15 mouse cellular contexts compared by ENCODE assay signal in genomic region chr17:28809175-28809831, GRCm38 (mm10). TPM values are rescaled to one million over a fixed set of nuclear protein-coding genes. Genes with fewer than 3 reads are reported as not detected.
DNase-seq lines count a peak whose midpoint lies in the region; ATAC-seq lines count a peak whose summit lies in the region.
"Had no signal": no experiment of that assay in that cellular context is flagged by ENCODE, and none has a peak within 500 bp of the region (broad histone marks: within the 10 kb centered on the region; RNA-seq: fewer than 3 reads in every experiment).

No protein-coding gene starts in this region.

- H3K4me3 ChIP-seq in kidney, embryonic 15.5 days (replicated peaks) = no peak overlapping the region
- H3K4me3 ChIP-seq in kidney, embryonic 16.5 days (ENCODE audit: low read length) = no peak overlapping the region
- H3K4me3 ChIP-seq in intestine, embryonic 15.5 days (replicated peaks) = no peak overlapping the region
- peak overlapping the region; percentile 23 for H3K4me3 ChIP-seq in liver, embryonic 16.5 days (ENCODE audit: low read depth, low read length)
- H3K4me3 ChIP-seq in midbrain, embryonic 10.5 days = no peak overlapping the region
- H3K4me3 ChIP-seq: heart, embryonic 15.5 days; lung, embryonic 15.5 days had no signal

- H3K4me1 ChIP-seq in kidney, embryonic 15.5 days = no peaks in the 10 kb centered on the region
- H3K4me1 ChIP-seq in kidney, embryonic 16.5 days (ENCODE audit: insufficient read depth, low read length) = no peaks in the 10 kb centered on the region
- H3K4me1 ChIP-seq in intestine, embryonic 15.5 days (replicated peaks) = peaks cover 9% of the 10 kb centered on the region; the same call in 1 of the 2 replicates
- H3K4me1 ChIP-seq in liver, embryonic 16.5 days (ENCODE audit: control insufficient read depth, low read depth, low read length) = peaks cover 70% of the 10 kb centered on the region
- H3K4me1 ChIP-seq in midbrain, embryonic 10.5 days = no peaks in the 10 kb centered on the region
- H3K4me1 ChIP-seq: lung, embryonic 15.5 days had no signal

- WGBS in kidney, embryonic 15.5 days = 96% methylated on average over 10 of the region's 10 CpGs
- WGBS in kidney, embryonic 16.5 days = 96% methylated on average over 10 of the region's 10 CpGs
- whole genome bisulfite sequencing in intestine, embryonic 15.5 days = 75% methylated on average over 10 of the region's 10 CpGs
- 43% methylated on average over 10 of the region's 10 CpGs for WGBS in liver, embryonic 16.5 days (ENCODE audit: insufficient replicate concordance)
- 95% methylated on average over 10 of the region's 10 CpGs for WGBS in midbrain, embryonic 10.5 days

- ATAC-seq in kidney, embryonic 15.5 days (replicated peaks; ENCODE audit: low FRiP score) = 0 out of 2 replicates have a peak, but pooled peaks have one; percentile 33
- ATAC-seq in kidney, embryonic 16.5 days (ENCODE audit: low FRiP score, low TSS enrichment) = no peak
- peak; percentile 70 for ATAC-seq in intestine, embryonic 15.5 days
- peak; percentile 95 for ATAC-seq in liver, embryonic 16.5 days (ENCODE audit: low read depth)
- ATAC-seq: forebrain, embryonic 14.5 days had no signal

- H3K27ac ChIP-seq in kidney, embryonic 15.5 days = no peak overlapping the region
- no peak overlapping the region for H3K27ac ChIP-seq in kidney, embryonic 16.5 days (ENCODE audit: low read length)
- peak overlapping the region; percentile 66 for H3K27ac ChIP-seq in intestine, embryonic 15.5 days
- H3K27ac ChIP-seq in liver, embryonic 16.5 days (ENCODE audit: low read length) = peak overlapping the region; percentile 94
- no peak overlapping the region for H3K27ac ChIP-seq in midbrain, embryonic 10.5 days (replicated peaks)
- H3K27ac ChIP-seq: heart, embryonic 15.5 days; hindbrain, embryonic 14.5 days; lung, embryonic 15.5 days had no signal

- H3K4me2 ChIP-seq in kidney, embryonic 15.5 days = no peak overlapping the region
- no peak overlapping the region for H3K4me2 ChIP-seq in kidney, embryonic 16.5 days (replicated peaks; ENCODE audit: low read depth, low read length)
- H3K4me2 ChIP-seq in intestine, embryonic 15.5 days (replicated peaks) = no peak overlapping the region
- H3K4me2 ChIP-seq in liver, embryonic 16.5 days (ENCODE audit: low read depth, low read length) = peak overlapping the region; percentile 65
- H3K4me2 ChIP-seq: heart, embryonic 15.5 days; hindbrain, embryonic 14.5 days; lung, embryonic 15.5 days; midbrain, embryonic 11.5 days had no signal

- no peaks in the 10 kb centered on the region for H3K27me3 ChIP-seq in kidney, embryonic 15.5 days
- H3K27me3 ChIP-seq in kidney, embryonic 16.5 days (ENCODE audit: insufficient read depth, low read length) = no peaks in the 10 kb centered on the region
- no peaks in the 10 kb centered on the region for H3K27me3 ChIP-seq in intestine, embryonic 15.5 days (replicated peaks)
- H3K27me3 ChIP-seq in liver, embryonic 16.5 days (ENCODE audit: control insufficient read depth, insufficient read depth, low read depth, low read length) = no peaks in the 10 kb centered on the region
- no peaks in the 10 kb centered on the region for H3K27me3 ChIP-seq in midbrain, embryonic 10.5 days (ENCODE audit: low read depth, poor library complexity, severe bottlenecking)
- H3K27me3 ChIP-seq: heart, embryonic 15.5 days; lung, embryonic 15.5 days had no signal

- no peak for DNase-seq in thymus, postnatal 10 days (ENCODE audit: low spot score in 2 of 2)
- DNase-seq in lung, postnatal 36 days = no peak
- no peak for DNase-seq in midbrain, embryonic 10.5 days (ENCODE audit: low spot score)
- DNase-seq: cerebellum, adult 2 months; right cerebral cortex, postnatal 25 days had no signal

- H3K36me3 ChIP-seq in kidney, embryonic 15.5 days = peaks cover 92% of the 10 kb centered on the region
- peaks cover 66% of the 10 kb centered on the region for H3K36me3 ChIP-seq in kidney, embryonic 16.5 days (ENCODE audit: insufficient read depth, low read length)
- peaks cover 42% of the 10 kb centered on the region for H3K36me3 ChIP-seq in intestine, embryonic 15.5 days
- H3K36me3 ChIP-seq in liver, embryonic 16.5 days (ENCODE audit: control insufficient read depth, insufficient read depth) = peaks cover 75% of the 10 kb centered on the region
- H3K36me3 ChIP-seq in midbrain, embryonic 10.5 days = peaks cover 99% of the 10 kb centered on the region

- H3K9me3 ChIP-seq in kidney, embryonic 15.5 days (replicated peaks) = no peaks in the 10 kb centered on the region
- H3K9me3 ChIP-seq in kidney, embryonic 16.5 days (ENCODE audit: low read length) = no peaks in the 10 kb centered on the region
- H3K9me3 ChIP-seq in intestine, embryonic 15.5 days = no peaks in the 10 kb centered on the region
- H3K9me3 ChIP-seq in liver, embryonic 16.5 days (replicated peaks; ENCODE audit: control insufficient read depth, low read length) = no peaks in the 10 kb centered on the region; the same call in none of the 2 replicates
- H3K9me3 ChIP-seq in midbrain, embryonic 10.5 days (replicated peaks) = no peaks in the 10 kb centered on the region
- H3K9me3 ChIP-seq: heart, embryonic 15.5 days; lung, embryonic 15.5 days had no signal

- H3K9ac ChIP-seq in kidney, embryonic 15.5 days = no peak overlapping the region
- H3K9ac ChIP-seq in kidney, embryonic 16.5 days (replicated peaks; ENCODE audit: low read length) = no peak overlapping the region
- no peak overlapping the region for H3K9ac ChIP-seq in intestine, embryonic 15.5 days
- H3K9ac ChIP-seq in liver, embryonic 16.5 days (ENCODE audit: low read depth, low read length) = peak overlapping the region; percentile 53
- H3K9ac ChIP-seq: heart, embryonic 15.5 days; hindbrain, embryonic 14.5 days; lung, embryonic 15.5 days had no signal

RNA-seq across cellular contexts. Expression of gene Brpf3, which starts 8.4 kb away (rescaled TPM):
- 11.2 and 14.4 TPM in 2 replicates for polyA plus RNA-seq in kidney, embryonic 15.5 days (2015; fragmentation: Nextera tagmentation; extraction: Ambion mirVana)
- polyA plus RNA-seq in kidney, embryonic 16.5 days (2015; fragmentation: Nextera tagmentation; extraction: Ambion mirVana) = 9.9 and 11.0 TPM in 2 replicates
- 13.1 and 18.1 TPM in 2 replicates for polyA plus RNA-seq in intestine, embryonic 15.5 days (2015; fragmentation: Nextera tagmentation; extraction: Ambion mirVana)
- polyA plus RNA-seq in liver, embryonic 16.5 days (2015; fragmentation: Nextera tagmentation; extraction: Ambion mirVana) = 66.7 and 67.1 TPM in 2 replicates
- polyA plus RNA-seq in midbrain, embryonic 10.5 days (2016; fragmentation: Nextera tagmentation; extraction: Ambion mirVana) = 8.3 and 9.1 TPM in 2 replicates

RNA-seq across cellular contexts. Expression of gene Mapk13, which starts 40.2 kb away (rescaled TPM):
- polyA plus RNA-seq in kidney, embryonic 15.5 days (2015; fragmentation: Nextera tagmentation; extraction: Ambion mirVana) = 44.7 and 46.4 TPM in 2 replicates
- 52.5 and 57.2 TPM in 2 replicates for polyA plus RNA-seq in kidney, embryonic 16.5 days (2015; fragmentation: Nextera tagmentation; extraction: Ambion mirVana)
- 214 and 219 TPM in 2 replicates for polyA plus RNA-seq in intestine, embryonic 15.5 days (2015; fragmentation: Nextera tagmentation; extraction: Ambion mirVana)
- polyA plus RNA-seq in liver, embryonic 16.5 days (2015; fragmentation: Nextera tagmentation; extraction: Ambion mirVana) = 7.9 and 10.5 TPM in 2 replicates
- polyA plus RNA-seq in midbrain, embryonic 10.5 days (2016; fragmentation: Nextera tagmentation; extraction: Ambion mirVana) = 2.3 and 4.0 TPM in 2 replicates

RNA-seq across cellular contexts. Expression of gene Pnpla1, which starts 48.9 kb away (rescaled TPM):
- 0.08 and 0.10 TPM in 2 replicates for polyA plus RNA-seq in kidney, embryonic 15.5 days (2015; fragmentation: Nextera tagmentation; extraction: Ambion mirVana)
- polyA plus RNA-seq in kidney, embryonic 16.5 days (2015; fragmentation: Nextera tagmentation; extraction: Ambion mirVana) = 0.08 TPM in 1 of 2 replicates, not detected in the other
- polyA plus RNA-seq in intestine, embryonic 15.5 days (2015; fragmentation: Nextera tagmentation; extraction: Ambion mirVana) = 0.95 and 1.2 TPM in 2 replicates
- polyA plus RNA-seq in liver, embryonic 16.5 days (2015; fragmentation: Nextera tagmentation; extraction: Ambion mirVana) = 0.08 and 0.12 TPM in 2 replicates
- polyA plus RNA-seq in midbrain, embryonic 10.5 days (2016; fragmentation: Nextera tagmentation; extraction: Ambion mirVana) = not detected in 2 replicates
- polyA plus RNA-seq: brain, embryonic 14.5 days; forebrain, embryonic 14.5 days; heart, embryonic 15.5 days; hindbrain, embryonic 14.5 days; lung, embryonic 15.5 days; midbrain, embryonic 11.5 days had no signal

Comparison
In these comparisons a context has a peak if more than half of its experiments do, and no peak if none do; other contexts are left out.
1. H3K27ac ChIP-seq: peak in intestine, embryonic 15.5 days (single experiment) and liver, embryonic 16.5 days (single experiment); none in kidney, embryonic 15.5 days (single experiment), kidney, embryonic 16.5 days (single experiment) and midbrain, embryonic 10.5 days (single experiment).